Mouse (Mus musculus) testis, adult 2 months (tissue): ENCODE results near the gene Prkar2b.

Source experiments
- CTCF ChIP-seq: fragments of 200-500 bp; IDR thresholded peaks from 2 replicates; pipeline ENCODE4 v1.5.1; 2012; ENCODE audit warnings: low read depth, mild to moderate bottlenecking, inconsistent platforms, low read length, moderate library complexity; ENCODE audit not compliant: control insufficient read depth, insufficient read depth, insufficient replicate concordance
- POLR2A ChIP-seq: fragments of 200-500 bp; IDR thresholded peaks from 2 replicates; pipeline ENCODE4 v1.6.1; 2012; ENCODE audit warnings: low read depth, mild to moderate bottlenecking, inconsistent platforms, low read length, moderate library complexity; ENCODE audit not compliant: control insufficient read depth

DNA sequence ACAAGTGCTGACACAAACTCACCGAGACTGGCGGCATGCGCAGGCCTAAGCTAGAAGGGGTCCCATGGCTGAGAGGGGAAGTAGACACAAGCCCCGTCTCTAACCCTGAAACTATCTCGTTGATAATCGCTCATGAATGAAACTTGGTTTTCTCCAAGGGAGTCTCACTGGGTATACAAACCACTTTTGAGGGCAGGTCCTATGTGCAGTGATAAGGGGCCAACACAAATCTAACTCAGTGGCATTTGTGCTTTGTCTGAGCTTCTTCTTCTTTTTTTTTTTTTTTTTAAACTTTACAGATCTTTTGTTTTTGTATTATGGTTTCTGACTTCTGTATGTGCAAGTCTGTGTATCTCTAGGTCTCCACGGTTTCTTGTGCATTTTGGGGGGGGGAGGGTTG lies 60.6 kb downstream of the Prkar2b start:
- no peak for TF ChIP-seq POLR2A
- TF ChIP-seq CTCF = no peak
